Mouse (Mus musculus) neutrophil, adult 59 days (primary cell): ENCODE data around the gene Snrpb. TPM values are rescaled to one million over a fixed set of nuclear protein-coding genes. Genes with fewer than 3 reads are reported as not detected.

Source experiments
- total RNA-seq, 2 experiments: library from RNA; stranded (reverse); gene quantifications; 1 replicate in 1 of 2; 2 replicates in 1 of 2; pipeline ENCODE4 v1.2.4; 2023

Gene Snrpb
- total RNA-seq: 100 to 1,000 TPM; 133 to 151 TPM

DNA sequence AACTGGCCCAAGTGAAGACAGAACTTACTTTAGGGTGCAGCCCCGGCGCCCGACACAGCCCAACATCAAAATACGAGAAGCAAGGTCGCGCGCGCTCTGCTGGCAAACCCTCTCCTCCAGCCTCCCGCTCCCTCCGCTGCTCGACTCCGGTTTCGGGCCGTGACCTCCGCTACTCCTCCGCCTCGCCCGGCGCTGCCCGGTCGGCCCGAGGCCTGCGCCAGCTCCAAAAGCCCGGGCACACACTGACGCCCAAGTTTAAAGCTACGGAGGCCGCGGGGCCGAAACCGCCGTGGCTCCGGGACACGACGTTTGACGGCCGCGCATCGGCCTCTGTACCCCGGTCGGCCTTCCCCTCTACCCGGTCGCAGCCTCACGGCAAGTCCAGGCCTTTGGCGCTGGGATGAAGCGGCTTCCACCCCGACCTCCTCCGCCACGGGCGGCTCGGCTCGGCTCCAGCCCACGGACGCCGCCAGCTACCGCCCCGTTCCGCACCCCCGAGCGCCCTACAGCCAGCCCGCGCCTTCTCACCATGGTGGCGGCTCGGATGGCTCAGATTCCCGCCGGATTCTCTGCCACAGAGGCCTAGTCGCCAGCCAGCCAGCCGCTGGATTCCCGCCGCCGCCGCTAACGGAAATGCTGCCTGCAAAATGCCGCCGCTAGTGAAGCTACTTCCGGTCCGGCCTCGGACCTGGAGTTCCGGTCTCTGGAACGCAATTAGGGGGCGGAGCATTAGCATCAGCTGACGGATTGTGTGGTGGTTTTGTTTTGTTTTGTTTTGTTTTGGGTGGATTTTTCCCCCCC, at the start of gene Snrpb:
Gene Snrpb, minus strand, starts transcription at position 698 of the 801 bp plus-strand sequence.

DNA sequence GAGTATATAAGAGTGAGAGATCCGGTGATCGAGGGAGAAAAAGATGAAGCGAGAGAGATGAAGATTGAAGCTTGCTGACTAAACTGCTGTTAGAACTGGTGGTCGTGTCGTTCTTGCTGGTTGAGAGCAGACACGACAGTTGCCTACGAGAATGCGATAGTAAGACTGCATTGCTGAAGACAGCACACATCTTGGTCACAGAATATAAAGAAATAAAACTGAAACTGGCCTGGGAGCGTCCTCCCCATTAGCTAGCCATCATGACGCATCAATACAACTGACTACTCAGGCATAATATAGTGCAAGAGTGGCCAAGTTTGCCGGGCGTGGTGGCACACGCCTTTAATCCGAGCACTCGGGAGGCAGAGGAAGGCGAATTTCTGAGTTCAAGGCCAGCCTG, 15.7 kb upstream of the Snrpb start, which contains the start of gene Tmc2:
Gene Tmc2, plus strand, starts transcription at position 301 of the 400 bp plus-strand sequence.

Other genes with a start within 250 kb of the Snrpb start
- gene Tgm3, start 167.1 kb downstream of the Snrpb start, total RNA-seq: 1 to 10 TPM; 5.7 to 9.1 TPM
- not detected for gene Tgm6, start 67.0 kb downstream of the Snrpb start, total RNA-seq
- not detected for gene Tmc2, start 15.8 kb upstream of the Snrpb start, total RNA-seq
- gene Nop56, start 95.0 kb upstream of the Snrpb start, total RNA-seq: 10 to 100 TPM; 91.5 to 93.1 TPM
- gene Idh3b, start 105.1 kb upstream of the Snrpb start, total RNA-seq: 10 to 100 TPM; 55.4 to 66.4 TPM
- not detected for gene Ebf4, start 115.8 kb upstream of the Snrpb start, total RNA-seq
- under 1 TPM in 1 of 2 experiments, not detected in 1; 0.98 TPM for gene Cpxm1, start 218.2 kb upstream of the Snrpb start, total RNA-seq
- not detected for gene Gm28372, start 225.8 kb upstream of the Snrpb start, total RNA-seq
- gene 1700020A23Rik, start 225.9 kb upstream of the Snrpb start, total RNA-seq: not detected
- not detected for gene Tmem239, start 227.1 kb upstream of the Snrpb start, total RNA-seq
- 10 to 100 TPM; 61.4 to 71.7 TPM for gene Vps16, start 244.9 kb upstream of the Snrpb start, total RNA-seq
- 10 to 100 TPM; 13.5 to 16.4 TPM for gene Pced1a, start 245.3 kb upstream of the Snrpb start, total RNA-seq